Mouse (Mus musculus): Measurements from ENCODE around the gene Trpm4.

DNA sequence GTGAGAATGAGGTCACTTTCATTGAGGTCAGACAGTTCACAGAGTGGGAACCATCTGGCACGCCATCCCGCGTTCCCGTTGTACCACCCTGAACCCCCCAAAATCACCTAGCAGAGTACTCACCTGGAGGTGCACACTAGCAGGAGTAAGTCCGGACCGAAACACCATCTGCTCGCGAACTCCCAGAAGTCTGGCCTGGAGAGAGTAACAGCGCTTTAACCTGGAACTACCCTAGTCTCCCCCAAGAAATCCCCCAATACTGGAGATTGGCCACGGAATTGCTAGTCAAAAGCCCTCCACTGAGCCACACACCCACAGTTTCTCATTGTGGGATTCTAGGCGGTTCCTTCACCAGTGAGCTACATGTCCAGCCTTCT is 6.5 kb upstream of the Trpm4 start:
- no peak for TF ChIP-seq POLR2A (IDR thresholded peaks at IDR 0.05; ENCODE audit: borderline replicate concordance, low read depth, low read length)
- no peak for TF ChIP-seq CTCF (IDR thresholded peaks at IDR 0.05; ENCODE audit: low read depth, low read length)

All from bone marrow macrophage, adult 2 months (primary cell).